Mouse (Mus musculus) liver, embryonic 15.5 days (tissue): ENCODE results near the gene Hfe2. TPM values are rescaled to one million over a fixed set of nuclear protein-coding genes. Genes with fewer than 3 reads are reported as not detected.
A peak's percentile ranks its signal among the peaks of the same experiment; 100 is the strongest.

ENCODE experiments used
- ATAC-seq: fragments of 200-750 bp; cut with Nextera tagmentation; 2 replicates; pipeline ENCODE4 v1.8.0; 2017; ENCODE audit warnings: moderate number of reproducible peaks, mild to moderate bottlenecking, moderate library complexity; ENCODE audit not compliant: insufficient read depth
- H3K27ac ChIP-seq: fragments of 300-500 bp; sonication (generic); replicated peaks from 2 replicates; pipeline ENCODE4 v1.5.1; 2015; ENCODE audit warnings: mild to moderate bottlenecking, inconsistent platforms
- H3K27me3 ChIP-seq: fragments of 300-500 bp; sonication (generic); 2 replicates; pipeline ENCODE4 v1.6.1; 2015; ENCODE audit warnings: mild to moderate bottlenecking, inconsistent platforms
- H3K36me3 ChIP-seq: fragments of 300-500 bp; sonication (generic); replicated peaks from 2 replicates; pipeline ENCODE4 v1.6.1; 2015; ENCODE audit warnings: moderate library complexity, mild to moderate bottlenecking, inconsistent platforms
- H3K4me1 ChIP-seq: fragments of 300-500 bp; sonication (generic); replicated peaks from 2 replicates; pipeline ENCODE4 v1.6.1; 2015; ENCODE audit warnings: inconsistent platforms
- H3K4me2 ChIP-seq: fragments of 300-500 bp; sonication (generic); 2 replicates; pipeline ENCODE4 v1.6.1; 2015; ENCODE audit warnings: moderate library complexity, mild to moderate bottlenecking, inconsistent platforms
- H3K4me3 ChIP-seq: fragments of 300-500 bp; sonication (generic); replicated peaks from 2 replicates; pipeline ENCODE4 v1.5.1; 2015; ENCODE audit warnings: mild to moderate bottlenecking, inconsistent platforms
- H3K9ac ChIP-seq: fragments of 300-500 bp; sonication (generic); 2 replicates; pipeline ENCODE4 v1.6.1; 2015; ENCODE audit warnings: moderate library complexity, mild to moderate bottlenecking, inconsistent platforms
- H3K9me3 ChIP-seq: fragments of 300-500 bp; sonication (generic); replicated peaks from 2 replicates; pipeline ENCODE4 v1.6.1; 2016; ENCODE audit warnings: inconsistent platforms
- WGBS: fragments of 180-500 bp; shearing (Covaris S2); methylation state at CpG from one replicate; pipeline ENCODE4 v1.1.7; 2015; ENCODE audit warnings: mixed read lengths; ENCODE audit not compliant: insufficient replicate concordance; 5-methylcytosine and 5-hydroxymethylcytosine counted together
- polyA plus RNA-seq: library from polyadenylated mRNA; unstranded; fragments of >200 nt; fragmentation: Nextera tagmentation; extraction: Ambion mirVana; gene quantifications from 2 replicates; pipeline ENCODE4 v1.2.1, GENCODE M21; 2015

Gene Hfe2
- polyA plus RNA-seq, 1 experiment from 2014 or later = 7.1 TPM

- H3K27me3 ChIP-seq = no peaks in the 10 kb centered on the region
- peak; percentile 14; the same call in 1 of the 2 replicates for ATAC-seq
These were observed 51.2 kb downstream of the Hfe2 start for GRCm38 (mm10) chr3:96576005-96576658.

GRCm38 (mm10) chr3:96576690-96577541 is 51.9 kb downstream of the Hfe2 start, which contains the start of gene Gm16253:
Gene Gm16253, plus strand, starts transcription at chr3:96576984.
- Histone ChIP-seq H3K9ac (peak within 1 kb of the TSS; percentile 35; the same call in 1 of the 2 replicates), H3K27me3 (no peaks in the 10 kb centered on the region), H3K27ac (peak within 1 kb of the TSS; percentile 68), H3K9me3 (no peaks in the 10 kb centered on the region), H3K4me2 (peak within 1 kb of the TSS; percentile 68), H3K36me3 (no peaks in the 10 kb centered on the region), H3K4me3 (peak within 1 kb of the TSS; percentile 45), H3K4me1 (peaks cover 61% of the 10 kb centered on the region)
- WGBS = 17% methylated on average over 17 of the region's 17 CpGs
- peak; percentile 80 for ATAC-seq

More at GRCm38 (mm10) chr3:96576005-96576658, 51.2 kb downstream of the Hfe2 start:
- 16% methylated on average over 14 of the region's 14 CpGs for WGBS
- H3K4me2 ChIP-seq = peak overlapping the region; percentile 68
- peak overlapping the region; percentile 45 for H3K4me3 ChIP-seq
- peak overlapping the region; percentile 35; the same call in 1 of the 2 replicates for H3K9ac ChIP-seq
- no peaks in the 10 kb centered on the region for H3K9me3 ChIP-seq
- peaks cover 67% of the 10 kb centered on the region for H3K4me1 ChIP-seq
- H3K36me3 ChIP-seq = no peaks in the 10 kb centered on the region
- H3K27ac ChIP-seq = peak overlapping the region; percentile 68

- no peaks in the 10 kb centered on the region for H3K36me3 ChIP-seq
- 59% methylated on average over 4 of the region's 4 CpGs for WGBS
- H3K9me3 ChIP-seq = no peaks in the 10 kb centered on the region
- H3K27ac ChIP-seq = peak overlapping the region; percentile 68
- no peak overlapping the region for H3K9ac ChIP-seq
- no peaks in the 10 kb centered on the region for H3K27me3 ChIP-seq
- ATAC-seq = no peak
- H3K4me1 ChIP-seq = peaks cover 57% of the 10 kb centered on the region
- no peak overlapping the region for H3K4me3 ChIP-seq
- no peak overlapping the region for H3K4me2 ChIP-seq
These were observed 52.6 kb downstream of the Hfe2 start for GRCm38 (mm10) chr3:96577566-96577965.

Other genes with a start within 250 kb of the Hfe2 start
- gene Fcgr1, start 231.2 kb upstream of the Hfe2 start, polyA plus RNA-seq = 4.4 and 4.7 TPM in 2 replicates
- not detected in 2 replicates for gene BC107364, start 72.9 kb upstream of the Hfe2 start, polyA plus RNA-seq
- 42.8 and 46.8 TPM in 2 replicates for gene Txnip, start 32.8 kb downstream of the Hfe2 start, polyA plus RNA-seq
- 0.17 and 0.23 TPM in 2 replicates for gene Gm16253, start 51.8 kb downstream of the Hfe2 start, polyA plus RNA-seq
- gene Polr3gl, start 69.0 kb downstream of the Hfe2 start, polyA plus RNA-seq = 10.9 and 11.7 TPM in 2 replicates
- 0.12 and 0.15 TPM in 2 replicates for gene Ankrd34a, start 71.5 kb downstream of the Hfe2 start, polyA plus RNA-seq
- gene Lix1l, start 76.0 kb downstream of the Hfe2 start, polyA plus RNA-seq = 0.47 and 0.64 TPM in 2 replicates
- 50.9 and 51.1 TPM in 2 replicates for gene Rbm8a, start 104.8 kb downstream of the Hfe2 start, polyA plus RNA-seq
- 17.3 TPM in 2 replicates for gene Pex11b, start 110.2 kb downstream of the Hfe2 start, polyA plus RNA-seq
- not detected in 2 replicates for gene Gm42957, start 110.3 kb downstream of the Hfe2 start, polyA plus RNA-seq
- gene Itga10, start 120.4 kb downstream of the Hfe2 start, polyA plus RNA-seq = 0.10 and 0.20 TPM in 2 replicates
- 0.33 and 0.53 TPM in 2 replicates for gene Ankrd35, start 145.0 kb downstream of the Hfe2 start, polyA plus RNA-seq
- 5.8 and 6.1 TPM in 2 replicates for gene Pias3, start 171.2 kb downstream of the Hfe2 start, polyA plus RNA-seq
- 1.0 and 1.3 TPM in 2 replicates for gene Nudt17, start 183.4 kb downstream of the Hfe2 start, polyA plus RNA-seq
- gene Polr3c, start 202.5 kb downstream of the Hfe2 start, polyA plus RNA-seq = 19.8 and 21.3 TPM in 2 replicates
- 26.4 and 27.8 TPM in 2 replicates for gene Rnf115, start 202.5 kb downstream of the Hfe2 start, polyA plus RNA-seq